Mouse (Mus musculus): ENCODE results near the gene Pacs2. TPM values are rescaled to one million over a fixed set of nuclear protein-coding genes. Genes with fewer than 3 reads are reported as not detected.
A peak's percentile ranks its signal among the peaks of the same experiment; 100 is the strongest.

The Pacs2 gene
- polyA plus RNA-seq, 1 experiment from 2014 or later = 28.7 TPM

DNA sequence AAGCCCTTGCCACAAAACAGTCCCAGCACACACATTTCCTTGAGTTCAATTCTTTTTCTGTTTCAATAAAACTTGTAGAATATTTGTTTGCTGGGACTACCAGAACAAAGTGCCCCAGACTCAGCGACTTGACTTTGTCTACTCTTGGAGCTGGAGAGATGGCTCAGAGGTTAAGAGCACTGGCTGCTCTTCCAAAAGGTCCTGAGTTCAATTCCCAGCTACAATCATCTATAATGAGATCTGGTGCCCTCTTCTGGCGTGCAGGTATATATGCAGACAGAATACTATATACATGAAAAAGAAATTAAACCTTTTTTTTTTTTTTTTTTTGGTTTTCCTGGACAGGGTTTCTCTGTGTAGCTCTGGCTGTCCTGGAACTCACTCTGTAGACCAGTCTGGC, 11.6 kb upstream of the Pacs2 start:
- Histone ChIP-seq H3K36me3 (ENCODE audit: control insufficient read depth, insufficient read depth, low read length) (no peaks in the 10 kb centered on the region), H3K9ac (replicated peaks; ENCODE audit: low read length) (no peak overlapping the region), H3K9me3 (ENCODE audit: control insufficient read depth, low read length) (no peaks in the 10 kb centered on the region), H3K27me3 (ENCODE audit: control insufficient read depth, insufficient read depth, low read length) (no peaks in the 10 kb centered on the region), H3K4me3 (replicated peaks; ENCODE audit: low read depth, low read length) (no peak overlapping the region), H3K27ac (replicated peaks; ENCODE audit: low read depth, low read length) (no peak overlapping the region), H3K4me1 (ENCODE audit: control insufficient read depth, insufficient read depth, low read length) (peaks cover 21% of the 10 kb centered on the region; the same call in 1 of the 2 replicates), H3K4me2 (ENCODE audit: low read length) (no peak overlapping the region)
- DNase-seq (peak; percentile 8), ATAC-seq (ENCODE audit: low FRiP score, low TSS enrichment) (no peak)
- WGBS = 47% methylated on average over 2 of the region's 2 CpGs

DNA sequence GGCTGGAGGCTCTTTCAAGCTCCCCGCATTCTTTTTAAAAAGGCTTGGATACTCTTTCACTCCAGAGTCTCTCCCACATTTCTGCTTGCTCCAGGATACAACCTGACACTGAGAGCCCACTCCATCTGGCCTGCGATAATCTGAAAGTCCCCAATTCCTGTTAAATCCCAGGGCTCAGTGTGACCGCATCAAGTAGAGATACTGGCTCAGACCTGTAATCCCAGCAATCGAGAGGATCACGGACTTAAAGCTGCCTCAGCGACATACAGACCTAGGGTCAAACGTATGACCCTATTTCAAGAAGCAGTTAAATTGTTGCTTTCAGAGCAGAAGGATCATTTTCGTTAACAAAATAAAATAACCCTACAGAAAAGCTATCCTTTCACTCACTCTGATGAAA, 10.3 kb upstream of the Pacs2 start:
- H3K9me3 ChIP-seq (ENCODE audit: control insufficient read depth, low read length) = no peaks in the 10 kb centered on the region
- H3K36me3 ChIP-seq (ENCODE audit: control insufficient read depth, insufficient read depth, low read length) = no peaks in the 10 kb centered on the region
- WGBS = 85% methylated on average over 8 of the region's 8 CpGs
- H3K4me2 ChIP-seq (ENCODE audit: low read length) = no peak overlapping the region
- no peak overlapping the region for H3K27ac ChIP-seq (replicated peaks; ENCODE audit: low read depth, low read length)
- no peak for DNase-seq
- ATAC-seq (ENCODE audit: low FRiP score, low TSS enrichment) = no peak
- no peak overlapping the region for H3K9ac ChIP-seq (replicated peaks; ENCODE audit: low read length)
- H3K4me3 ChIP-seq (replicated peaks; ENCODE audit: low read depth, low read length) = no peak overlapping the region
- peaks cover 12% of the 10 kb centered on the region; the same call in 1 of the 2 replicates for H3K4me1 ChIP-seq (ENCODE audit: control insufficient read depth, insufficient read depth, low read length)
- H3K27me3 ChIP-seq (ENCODE audit: control insufficient read depth, insufficient read depth, low read length) = no peaks in the 10 kb centered on the region

DNA sequence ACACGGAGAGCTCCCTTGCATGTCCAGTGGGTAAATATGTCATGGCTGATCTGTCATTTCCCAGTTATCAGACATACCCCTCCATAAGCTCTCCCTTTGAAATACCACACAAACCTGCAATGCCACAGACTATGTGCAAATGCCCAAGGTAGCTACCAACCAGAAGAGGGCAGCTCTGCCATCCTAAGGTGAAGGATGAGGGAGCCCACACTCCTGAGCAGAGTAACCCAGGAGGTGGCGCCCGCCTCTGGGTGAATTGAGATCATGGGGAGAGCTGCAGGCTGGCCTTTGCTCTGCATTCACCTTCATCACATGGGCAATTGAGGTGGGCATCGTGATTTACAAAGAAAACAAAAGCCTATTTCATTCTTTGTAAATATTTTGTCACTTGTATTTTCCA, 9.3 kb upstream of the Pacs2 start:
- 22% methylated on average over 4 of the region's 4 CpGs for WGBS
- H3K4me3 ChIP-seq (replicated peaks; ENCODE audit: low read depth, low read length) = no peak overlapping the region
- ATAC-seq (ENCODE audit: low FRiP score, low TSS enrichment) = no peak
- no peak overlapping the region for H3K27ac ChIP-seq (replicated peaks; ENCODE audit: low read depth, low read length)
- no peak overlapping the region for H3K4me2 ChIP-seq (ENCODE audit: low read length)
- no peak overlapping the region for H3K9ac ChIP-seq (replicated peaks; ENCODE audit: low read length)
- no peaks in the 10 kb centered on the region for H3K27me3 ChIP-seq (ENCODE audit: control insufficient read depth, insufficient read depth, low read length)
- no peaks in the 10 kb centered on the region for H3K36me3 ChIP-seq (ENCODE audit: control insufficient read depth, insufficient read depth, low read length)
- peak; percentile 57 for DNase-seq
- H3K9me3 ChIP-seq (ENCODE audit: control insufficient read depth, low read length) = no peaks in the 10 kb centered on the region
- H3K4me1 ChIP-seq (ENCODE audit: control insufficient read depth, insufficient read depth, low read length) = 0 out of 2 replicates have a peak, but pooled peaks cover 6% of the 10 kb centered on the region

DNA sequence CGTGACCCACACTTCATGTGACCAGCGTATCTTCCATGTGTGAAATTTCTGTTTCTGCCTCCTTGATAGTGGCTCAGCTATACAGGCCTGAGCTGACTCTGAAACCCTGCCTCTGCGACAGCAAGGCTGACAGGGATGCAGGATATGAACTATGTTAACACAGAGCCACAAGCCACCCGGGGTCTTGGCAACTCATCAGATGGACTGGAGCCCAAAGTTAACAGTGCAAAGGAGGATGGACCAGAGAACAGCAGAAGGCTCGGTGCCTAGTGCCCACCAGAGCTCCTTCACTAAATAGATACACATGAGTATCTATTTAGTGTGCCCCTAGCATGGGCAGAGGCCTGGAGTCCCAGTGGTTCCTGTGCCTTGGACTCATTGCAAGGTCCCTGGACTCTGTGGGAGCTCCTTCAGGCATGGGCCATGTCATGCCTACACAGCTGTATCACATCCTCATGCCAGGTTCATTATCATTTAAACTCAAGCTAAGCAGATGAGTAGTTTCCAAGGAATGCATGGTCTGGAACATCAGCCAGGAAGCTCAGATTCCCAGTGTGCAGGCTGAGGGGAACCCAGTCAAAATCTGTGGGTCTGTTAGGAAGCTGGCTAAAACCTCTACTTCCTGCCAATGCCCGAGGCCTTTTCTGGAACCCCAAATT, 2.5 kb upstream of the Pacs2 start:
- ATAC-seq (ENCODE audit: low FRiP score, low TSS enrichment) = no peak
- no peaks in the 10 kb centered on the region for H3K36me3 ChIP-seq (ENCODE audit: control insufficient read depth, insufficient read depth, low read length)
- no peak overlapping the region for H3K4me2 ChIP-seq (ENCODE audit: low read length)
- no peak overlapping the region for H3K27ac ChIP-seq (replicated peaks; ENCODE audit: low read depth, low read length)
- H3K9ac ChIP-seq (replicated peaks; ENCODE audit: low read length) = no peak overlapping the region
- DNase-seq = no peak
- no peak overlapping the region for H3K4me3 ChIP-seq (replicated peaks; ENCODE audit: low read depth, low read length)
- WGBS = 92% methylated on average over 6 of the region's 6 CpGs
- no peaks in the 10 kb centered on the region for H3K9me3 ChIP-seq (ENCODE audit: control insufficient read depth, low read length)
- no peaks in the 10 kb centered on the region for H3K27me3 ChIP-seq (ENCODE audit: control insufficient read depth, insufficient read depth, low read length)
- peaks cover 25% of the 10 kb centered on the region for H3K4me1 ChIP-seq (ENCODE audit: control insufficient read depth, insufficient read depth, low read length)

DNA sequence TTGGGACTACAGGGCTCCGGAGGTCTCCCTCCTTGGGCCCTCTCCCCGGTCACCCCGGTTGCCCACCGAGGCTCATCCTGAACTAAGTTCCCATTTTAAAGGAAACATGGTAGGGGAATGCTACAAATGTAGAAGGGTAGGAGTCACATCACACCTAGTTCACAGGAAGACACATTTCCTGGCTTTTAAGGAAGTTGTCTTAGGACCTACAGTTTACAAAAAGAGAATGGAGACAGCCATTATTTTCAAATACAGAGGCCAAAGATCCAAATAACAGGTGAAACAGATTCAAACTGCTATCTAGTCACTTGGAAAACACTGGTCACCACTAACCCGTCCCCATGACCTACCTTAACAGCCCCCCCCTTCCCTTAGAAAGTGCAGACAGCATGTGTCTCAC, 1.9 kb upstream of the Pacs2 start:
- Histone ChIP-seq H3K9me3 (ENCODE audit: control insufficient read depth, low read length) (no peaks in the 10 kb centered on the region), H3K4me2 (ENCODE audit: low read length) (no peak overlapping the region), H3K36me3 (ENCODE audit: control insufficient read depth, insufficient read depth, low read length) (no peaks in the 10 kb centered on the region), H3K4me1 (ENCODE audit: control insufficient read depth, insufficient read depth, low read length) (peaks cover 29% of the 10 kb centered on the region), H3K27me3 (ENCODE audit: control insufficient read depth, insufficient read depth, low read length) (no peaks in the 10 kb centered on the region), H3K27ac (replicated peaks; ENCODE audit: low read depth, low read length) (peak overlapping the region; percentile 95; the same call in 1 of the 2 replicates), H3K9ac (replicated peaks; ENCODE audit: low read length) (no peak overlapping the region), H3K4me3 (replicated peaks; ENCODE audit: low read depth, low read length) (no peak overlapping the region)
- DNase-seq = no peak
- WGBS = 91% methylated on average over 5 of the region's 5 CpGs
- no peak for ATAC-seq (ENCODE audit: low FRiP score, low TSS enrichment)

DNA sequence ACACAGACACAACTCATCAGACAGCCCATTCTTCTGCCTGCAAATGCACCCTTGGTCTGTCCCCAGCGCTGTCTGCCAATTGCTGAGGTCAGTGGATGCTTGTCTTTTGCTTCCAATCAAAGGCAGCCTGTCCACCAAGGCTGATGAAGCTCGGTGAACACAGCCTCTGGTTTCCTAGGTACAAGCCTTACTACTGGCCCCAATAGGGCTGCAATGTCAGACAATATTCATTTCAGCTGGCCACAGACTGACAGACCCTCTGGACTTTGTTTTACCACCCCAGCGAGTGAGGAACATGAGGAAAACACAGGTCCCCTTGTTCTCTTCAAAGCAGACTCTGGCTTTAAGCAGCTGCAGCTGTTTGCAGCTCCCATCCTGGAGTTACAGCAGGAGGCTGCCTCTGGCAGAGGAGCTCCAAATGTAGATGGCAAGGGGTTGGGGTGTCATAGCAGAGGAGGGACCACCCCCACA, 1.3 kb upstream of the Pacs2 start:
- DNase-seq (peak; percentile 3), ATAC-seq (ENCODE audit: low FRiP score, low TSS enrichment) (no peak)
- Histone ChIP-seq H3K9ac (replicated peaks; ENCODE audit: low read length) (peak overlapping the region; percentile 82; the same call in 1 of the 2 replicates), H3K4me3 (replicated peaks; ENCODE audit: low read depth, low read length) (no peak overlapping the region), H3K9me3 (ENCODE audit: control insufficient read depth, low read length) (no peaks in the 10 kb centered on the region), H3K36me3 (ENCODE audit: control insufficient read depth, insufficient read depth, low read length) (no peaks in the 10 kb centered on the region), H3K27me3 (ENCODE audit: control insufficient read depth, insufficient read depth, low read length) (no peaks in the 10 kb centered on the region), H3K4me1 (ENCODE audit: control insufficient read depth, insufficient read depth, low read length) (peaks cover 31% of the 10 kb centered on the region), H3K4me2 (ENCODE audit: low read length) (peak overlapping the region; percentile 52), H3K27ac (replicated peaks; ENCODE audit: low read depth, low read length) (peak overlapping the region; percentile 95)
- 63% methylated on average over 3 of the region's 3 CpGs for WGBS

DNA sequence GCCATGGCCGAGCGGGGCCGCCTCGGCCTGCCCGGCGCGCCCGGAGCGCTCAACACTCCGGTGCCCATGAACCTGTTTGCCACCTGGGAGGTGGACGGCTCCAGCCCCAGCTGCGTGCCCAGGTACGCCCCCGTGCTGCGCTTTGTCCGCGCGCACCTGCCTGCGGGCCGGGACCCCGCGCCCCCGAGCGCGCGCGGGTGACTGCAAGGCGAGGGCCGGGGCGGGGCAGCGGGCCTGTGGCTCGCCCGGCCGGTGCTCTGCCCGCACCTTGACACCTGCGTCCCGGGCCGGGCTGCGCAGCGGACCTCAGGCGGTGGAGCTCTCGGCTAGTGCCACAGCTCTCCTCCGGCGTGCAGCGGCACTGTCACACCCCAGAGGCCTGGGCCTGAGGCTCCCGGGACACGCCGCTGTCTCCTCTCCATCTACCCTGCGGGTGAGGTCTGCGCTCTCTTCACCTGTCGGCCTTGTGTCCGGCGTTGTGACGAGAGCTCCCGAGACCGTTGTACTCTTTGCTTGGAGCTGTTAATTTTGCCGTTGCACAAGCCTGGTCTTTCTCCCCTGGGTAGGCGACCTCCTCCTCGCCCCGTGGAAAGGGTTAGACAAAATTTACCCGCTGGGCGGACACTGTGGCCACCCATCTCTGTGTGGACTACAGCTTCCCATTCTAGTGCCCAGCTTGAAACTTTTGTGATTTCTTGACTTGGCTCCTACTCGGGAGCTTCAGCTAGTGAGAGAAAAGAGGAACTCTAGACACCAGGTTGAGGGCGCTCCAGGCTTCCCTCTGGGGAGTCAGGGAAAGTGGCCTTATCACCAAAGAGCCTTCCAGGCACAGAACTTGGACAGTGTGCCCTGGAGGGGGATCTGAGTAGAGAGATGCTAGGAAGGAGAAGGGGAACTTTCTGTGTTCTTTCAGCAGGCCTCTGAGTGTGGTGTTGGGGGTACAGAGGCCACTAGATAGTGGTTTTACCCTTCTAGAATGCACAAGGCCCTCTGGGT, 551 bp downstream of the Pacs2 start:
- no peaks in the 10 kb centered on the region for H3K9me3 ChIP-seq (ENCODE audit: control insufficient read depth, low read length)
- ATAC-seq (ENCODE audit: low FRiP score, low TSS enrichment) (peak; percentile 38), DNase-seq (peak; percentile 66)
- peak overlapping the region; percentile 95 for H3K27ac ChIP-seq (replicated peaks; ENCODE audit: low read depth, low read length)
- peak overlapping the region; percentile 92 for H3K9ac ChIP-seq (replicated peaks; ENCODE audit: low read length)
- H3K36me3 ChIP-seq (ENCODE audit: control insufficient read depth, insufficient read depth, low read length) = 0 out of 2 replicates have a peak, but pooled peaks cover 2% of the 10 kb centered on the region
- no peaks in the 10 kb centered on the region for H3K27me3 ChIP-seq (ENCODE audit: control insufficient read depth, insufficient read depth, low read length)
- peaks cover 31% of the 10 kb centered on the region for H3K4me1 ChIP-seq (ENCODE audit: control insufficient read depth, insufficient read depth, low read length)
- H3K4me3 ChIP-seq (replicated peaks; ENCODE audit: low read depth, low read length) = peak overlapping the region; percentile 96
- H3K4me2 ChIP-seq (ENCODE audit: low read length) = peak overlapping the region; percentile 52
- 1% methylated on average over 58 of the region's 64 CpGs for WGBS

DNA sequence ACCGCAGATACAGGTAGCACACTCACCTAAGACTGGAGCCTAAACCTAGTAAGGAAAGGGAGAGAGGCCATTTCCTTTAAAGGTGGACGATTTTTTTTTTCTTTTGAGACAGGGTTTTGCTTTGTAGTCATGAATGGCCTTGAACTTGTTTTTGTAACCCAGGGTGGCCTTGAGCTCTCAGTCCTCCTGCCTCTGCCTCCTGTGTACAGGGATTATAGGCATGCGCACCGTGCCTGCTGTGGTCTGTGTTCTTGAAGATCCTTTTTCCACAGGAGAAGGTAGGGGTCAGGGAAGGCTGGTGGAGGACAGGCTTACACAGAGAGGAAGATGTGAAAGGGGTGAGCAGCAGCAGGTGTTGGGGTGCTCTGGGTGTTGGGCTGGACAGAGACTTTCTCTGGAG, 1.6 kb downstream of the Pacs2 start:
- Histone ChIP-seq H3K27me3 (ENCODE audit: control insufficient read depth, insufficient read depth, low read length) (no peaks in the 10 kb centered on the region), H3K9ac (replicated peaks; ENCODE audit: low read length) (peak overlapping the region; percentile 92), H3K27ac (replicated peaks; ENCODE audit: low read depth, low read length) (no peak overlapping the region), H3K4me3 (replicated peaks; ENCODE audit: low read depth, low read length) (0 out of 2 replicates have a peak overlapping the region, but pooled peaks have one; percentile 96), H3K4me2 (ENCODE audit: low read length) (peak overlapping the region; percentile 52), H3K9me3 (ENCODE audit: control insufficient read depth, low read length) (no peaks in the 10 kb centered on the region), H3K36me3 (ENCODE audit: control insufficient read depth, insufficient read depth, low read length) (peaks cover 6% of the 10 kb centered on the region; the same call in 1 of the 2 replicates), H3K4me1 (ENCODE audit: control insufficient read depth, insufficient read depth, low read length) (peaks cover 31% of the 10 kb centered on the region)
- DNase-seq = no peak
- no peak for ATAC-seq (ENCODE audit: low FRiP score, low TSS enrichment)
- WGBS = 74% methylated on average over 4 of the region's 4 CpGs

Data from midbrain, embryonic 14.5 days (tissue).